Mouse (Mus musculus) olfactory bulb, adult 2 months (tissue): ENCODE results near the gene Aasdh. TPM values are rescaled to one million over a fixed set of nuclear protein-coding genes. Genes with fewer than 3 reads are reported as not detected.

Source experiments
- H3K27ac ChIP-seq: fragments of 200-500 bp; 2 replicates; pipeline ENCODE4 v1.5.1; 2012; ENCODE audit warnings: low read depth, low read length; ENCODE audit not compliant: insufficient read depth
- H3K4me1 ChIP-seq: fragments of 200-500 bp; 2 replicates; pipeline ENCODE4 v1.6.1; 2012; ENCODE audit warnings: low read length; ENCODE audit not compliant: control insufficient read depth, insufficient read depth
- H3K4me3 ChIP-seq: fragments of 200-500 bp; 2 replicates; pipeline ENCODE4 v1.5.1; 2012; ENCODE audit warnings: mild to moderate bottlenecking, low read depth, low read length, moderate library complexity; ENCODE audit not compliant: insufficient read depth
- CTCF ChIP-seq: fragments of 200-500 bp; IDR thresholded peaks from 2 replicates; pipeline ENCODE4 v1.5.1; 2012; ENCODE audit warnings: low read depth, mild to moderate bottlenecking, low read length, moderate library complexity; ENCODE audit not compliant: insufficient read depth
- POLR2A ChIP-seq: fragments of 200-500 bp; IDR thresholded peaks from 2 replicates; pipeline ENCODE4 v1.6.1; 2012; ENCODE audit warnings: mild to moderate bottlenecking, low read depth, low read length, moderate library complexity; ENCODE audit not compliant: insufficient read depth
- WGBS: fragments of 180-500 bp; shearing (Covaris S2); methylation state at CpG from one replicate; pipeline ENCODE4 v1.1.7; 2018; 5-methylcytosine and 5-hydroxymethylcytosine counted together
- polyA plus RNA-seq: library from polyadenylated mRNA; stranded (reverse); fragments of >200 nt; gene quantifications from 2 replicates; pipeline ENCODE4 v1.2.4, GENCODE M21; 2012; ENCODE audit warnings: low replicate concordance; ENCODE audit not compliant: missing spikeins, insufficient read depth, insufficient read length

The Aasdh gene
- polyA plus RNA-seq, 1 experiment = not detected

DNA sequence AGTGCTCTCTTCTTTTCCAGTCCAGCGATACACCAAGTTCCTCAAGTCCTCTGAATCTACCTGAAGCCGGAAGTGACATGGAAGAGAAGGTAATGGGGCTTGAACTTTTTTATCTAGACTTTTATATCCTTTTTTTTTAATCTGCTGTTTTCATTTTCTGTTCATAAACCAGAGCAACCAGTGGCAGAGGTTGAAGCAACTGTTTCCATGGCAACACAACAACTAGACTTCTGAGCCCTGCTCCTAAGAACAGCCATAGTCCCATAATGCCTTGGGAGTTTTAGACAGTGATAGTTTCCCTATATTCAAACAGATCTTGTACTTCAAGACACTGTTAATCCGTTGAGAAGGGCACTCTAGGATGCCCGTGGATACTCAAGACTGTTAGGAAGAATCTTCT lies 54.0 kb downstream of the Aasdh start:
- TF ChIP-seq POLR2A (no peak), CTCF (no peak)
- Histone ChIP-seq H3K4me1 (peaks cover 8% of the 10 kb centered on the region), H3K4me3 (no peak overlapping the region), H3K27ac (no peak overlapping the region)
- 75% methylated on average over 4 of the region's 4 CpGs for WGBS

DNA sequence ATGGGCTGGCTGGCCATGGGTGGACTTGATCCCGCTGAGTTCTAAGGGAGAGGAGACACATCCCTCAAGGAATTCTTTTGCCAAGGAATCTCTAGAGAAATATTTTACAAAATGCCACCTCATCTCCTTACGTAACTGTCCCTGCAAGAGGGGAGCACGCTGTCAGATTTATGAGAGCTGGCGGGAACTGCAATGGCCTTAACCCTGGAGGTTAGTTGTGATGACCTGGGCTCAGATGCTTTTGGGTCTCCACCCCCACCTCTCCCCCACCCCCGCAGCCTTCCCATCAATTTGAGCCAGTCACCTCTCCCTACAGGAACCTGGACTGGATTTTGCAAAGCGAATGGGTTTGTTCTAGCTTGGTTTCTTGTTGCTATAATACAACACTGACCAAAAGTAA lies 58.2 kb downstream of the Aasdh start:
- H3K4me1 ChIP-seq = peaks cover 7% of the 10 kb centered on the region; the same call in 1 of the 2 replicates
- no peak overlapping the region for H3K27ac ChIP-seq
- 94% methylated on average over 6 of the region's 6 CpGs for WGBS
- no peak overlapping the region for H3K4me3 ChIP-seq
- no peak for TF ChIP-seq CTCF
- TF ChIP-seq POLR2A = no peak

- TF ChIP-seq POLR2A (no peak), CTCF (no peak)
- Histone ChIP-seq H3K4me1 (peaks cover 6% of the 10 kb centered on the region), H3K27ac (no peak overlapping the region), H3K4me3 (no peak overlapping the region)
- WGBS = 44% methylated on average over 14 of the region's 14 CpGs
Measured at GRCm38 (mm10) chr5:76844618-76845186, 60.6 kb downstream of the Aasdh start.

DNA sequence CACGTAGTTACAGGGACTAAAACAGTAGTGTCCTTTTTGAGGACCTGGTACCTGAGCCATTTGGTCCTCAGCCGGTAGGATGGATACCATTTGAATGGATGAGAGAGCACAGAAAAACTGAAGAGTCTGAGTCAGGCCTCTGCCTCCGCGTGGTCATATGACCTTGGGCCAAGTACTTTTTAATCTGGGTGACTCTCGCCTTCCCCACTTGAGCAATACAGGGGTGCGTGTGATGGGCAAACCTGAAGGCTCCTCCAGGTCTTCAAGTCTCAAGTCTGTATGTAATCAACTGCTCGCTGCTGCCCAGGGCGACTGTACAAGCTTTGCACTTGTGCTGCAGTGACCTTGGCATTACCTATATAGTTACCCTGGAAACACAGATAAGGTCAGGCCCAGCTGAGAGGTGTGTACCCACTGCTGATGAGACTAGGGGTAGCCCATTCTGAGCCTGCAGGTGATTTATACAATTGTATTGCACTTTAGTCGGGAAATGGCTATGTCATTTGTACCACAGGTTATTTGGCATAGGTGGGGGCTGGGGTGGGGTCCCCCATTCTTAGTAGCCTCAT lies 61.4 kb downstream of the Aasdh start:
- whole genome bisulfite sequencing = 81% methylated on average over 9 of the region's 9 CpGs
- Histone ChIP-seq H3K4me1 (peaks cover 6% of the 10 kb centered on the region), H3K4me3 (no peak overlapping the region), H3K27ac (no peak overlapping the region)
- TF ChIP-seq POLR2A (no peak), CTCF (no peak)

DNA sequence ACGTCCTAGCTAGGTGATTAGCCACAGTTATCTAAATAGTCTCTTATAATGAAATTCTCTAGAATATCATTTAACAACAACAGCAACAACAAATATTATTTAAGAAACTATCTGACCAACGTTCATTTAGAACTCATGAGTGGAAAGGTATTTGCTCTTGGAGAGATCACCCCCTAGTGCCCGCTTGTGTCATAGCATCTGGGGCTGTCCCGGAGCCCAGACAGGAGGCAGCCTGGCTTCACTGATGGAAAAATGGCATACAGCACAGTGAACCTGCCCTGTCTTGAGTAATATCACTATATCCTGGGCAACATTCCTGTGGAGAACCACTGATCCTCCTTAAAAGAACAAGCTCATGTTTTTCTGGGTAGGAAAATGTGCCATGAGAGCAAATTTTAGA lies 61.9 kb downstream of the Aasdh start:
- Histone ChIP-seq H3K4me3 (no peak overlapping the region), H3K27ac (no peak overlapping the region), H3K4me1 (peaks cover 6% of the 10 kb centered on the region)
- TF ChIP-seq POLR2A (no peak), CTCF (peak; percentile 58)
- WGBS = 10% methylated on average over 4 of the region's 4 CpGs

- TF ChIP-seq POLR2A = no peak
- no peak for TF ChIP-seq CTCF
- WGBS = 82% methylated on average over 2 of the region's 2 CpGs
- Histone ChIP-seq H3K4me1 (peaks cover 6% of the 10 kb centered on the region), H3K4me3 (no peak overlapping the region), H3K27ac (no peak overlapping the region)
Measured at GRCm38 (mm10) chr5:76841859-76842258, 63.5 kb downstream of the Aasdh start.

DNA sequence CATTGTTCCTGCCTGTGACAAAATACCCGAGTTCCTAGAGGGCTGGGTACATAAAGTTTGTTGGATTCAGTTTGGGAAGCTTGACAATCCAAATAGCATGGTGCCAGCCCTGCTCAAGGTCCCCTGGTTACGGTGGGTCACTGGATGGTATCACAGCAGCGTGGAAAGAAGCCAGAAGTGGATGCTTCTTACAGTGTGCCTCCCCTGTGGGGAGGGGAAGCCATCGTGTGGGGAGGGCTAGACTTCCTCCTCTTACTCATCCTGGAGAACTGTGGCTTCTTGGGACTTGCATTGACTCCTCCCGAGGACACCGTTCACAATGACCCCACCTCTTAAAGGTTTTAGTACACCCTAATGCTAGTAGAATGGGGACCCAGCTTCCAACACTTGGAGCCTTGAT lies 65.5 kb downstream of the Aasdh start:
- 62% methylated on average over 6 of the region's 6 CpGs for WGBS
- Histone ChIP-seq H3K4me1 (peaks cover 4% of the 10 kb centered on the region; the same call in 1 of the 2 replicates), H3K4me3 (no peak overlapping the region), H3K27ac (no peak overlapping the region)
- no peak for TF ChIP-seq CTCF
- TF ChIP-seq POLR2A = no peak

- H3K4me1 ChIP-seq = peaks cover 9% of the 10 kb centered on the region
- WGBS = 45% methylated on average over 5 of the region's 5 CpGs
- H3K27ac ChIP-seq = no peak overlapping the region; the same call in 1 of the 2 replicates
- TF ChIP-seq POLR2A (no peak), CTCF (no peak)
- H3K4me3 ChIP-seq = no peak overlapping the region
Measured at GRCm38 (mm10) chr5:76837018-76837417, 68.3 kb downstream of the Aasdh start.

GRCm38 (mm10) chr5:76832529-76833210 lies 72.6 kb downstream of the Aasdh start:
- Histone ChIP-seq H3K4me1 (peaks cover 17% of the 10 kb centered on the region), H3K27ac (no peak overlapping the region), H3K4me3 (no peak overlapping the region)
- TF ChIP-seq CTCF = no peak
- TF ChIP-seq POLR2A = no peak
- 47% methylated on average over 17 of the region's 17 CpGs for WGBS
